Mouse (Mus musculus) liver (tissue): Measurements from ENCODE around the gene Actl6a.
"Not testable (repeated sequence)": the region's sequence is repeated elsewhere in the genome, so short reads cannot be mapped to it uniquely, and the experiment has no call there.

Experiments used
- DNase-seq: peaks from one replicate; pipeline ENCODE4 v3.0.0-alpha.2; 2020; ENCODE audit warnings: mixed read lengths

Gene Actl6a

GRCm38 (mm10) chr3:32694737-32695582, 11.1 kb upstream of the Actl6a start:
- DNase-seq: no peak

- peak; percentile 59 for DNase-seq
These were observed 10.5 kb upstream of the Actl6a start for GRCm38 (mm10) chr3:32695583-32695980.

- DNase-seq: peak; percentile 88
These were observed 7.8 kb upstream of the Actl6a start for GRCm38 (mm10) chr3:32698228-32698863.

- not testable (repeated sequence) for DNase-seq
These were observed 2.1 kb upstream of the Actl6a start for GRCm38 (mm10) chr3:32704021-32704420.

GRCm38 (mm10) chr3:32704632-32705031, 1.5 kb upstream of the Actl6a start:
- DNase-seq: not testable (repeated sequence)

- no peak for DNase-seq
These were observed 1.9 kb downstream of the Actl6a start for GRCm38 (mm10) chr3:32708052-32708367.

GRCm38 (mm10) chr3:32708368-32709231, 2.5 kb downstream of the Actl6a start:
- DNase-seq: peak; percentile 100

GRCm38 (mm10) chr3:32709388-32709787, 3.3 kb downstream of the Actl6a start:
- DNase-seq: no peak

- DNase-seq: no peak
These were observed 7.6 kb downstream of the Actl6a start for GRCm38 (mm10) chr3:32713711-32714110.

- DNase-seq: not testable (repeated sequence)
These were observed 11.3 kb downstream of the Actl6a start for GRCm38 (mm10) chr3:32717403-32717802.

- no peak for DNase-seq
These were observed 12.2 kb downstream of the Actl6a start for GRCm38 (mm10) chr3:32718271-32718670.

- DNase-seq: no peak
These were observed 18.1 kb downstream of the Actl6a start for GRCm38 (mm10) chr3:32724191-32724590.

- no peak for DNase-seq
These were observed 19.9 kb downstream of the Actl6a start for GRCm38 (mm10) chr3:32725951-32726350.

- DNase-seq: no peak
These were observed 21.8 kb downstream of the Actl6a start for GRCm38 (mm10) chr3:32727861-32728260.

GRCm38 (mm10) chr3:32736244-32737171, 30.4 kb downstream of the Actl6a start, which contains the start of gene Ndufb5:
Gene Ndufb5 (plus strand): TSS chr3:32736990.
- peak; percentile 96 for DNase-seq

- no peak for DNase-seq
These were observed 31.1 kb downstream of the Actl6a start, which contains the start of gene Mrpl47 for GRCm38 (mm10) chr3:32737172-32737655. Gene Mrpl47 (minus strand): TSS chr3:32737605.

GRCm38 (mm10) chr3:32738549-32738948, 32.5 kb downstream of the Actl6a start:
- no peak for DNase-seq

GRCm38 (mm10) chr3:32742276-32742780, 36.2 kb downstream of the Actl6a start:
- no peak for DNase-seq

- no peak for DNase-seq
These were observed 38.9 kb downstream of the Actl6a start for GRCm38 (mm10) chr3:32745001-32745400.

- DNase-seq: not testable (repeated sequence)
These were observed 39.3 kb downstream of the Actl6a start for GRCm38 (mm10) chr3:32745426-32745825.

- DNase-seq: no peak
These were observed 42.3 kb downstream of the Actl6a start for GRCm38 (mm10) chr3:32748384-32748783.
